Comparison of ENCODE assay signal across 10 mouse cellular contexts in the genomic region with DNA sequence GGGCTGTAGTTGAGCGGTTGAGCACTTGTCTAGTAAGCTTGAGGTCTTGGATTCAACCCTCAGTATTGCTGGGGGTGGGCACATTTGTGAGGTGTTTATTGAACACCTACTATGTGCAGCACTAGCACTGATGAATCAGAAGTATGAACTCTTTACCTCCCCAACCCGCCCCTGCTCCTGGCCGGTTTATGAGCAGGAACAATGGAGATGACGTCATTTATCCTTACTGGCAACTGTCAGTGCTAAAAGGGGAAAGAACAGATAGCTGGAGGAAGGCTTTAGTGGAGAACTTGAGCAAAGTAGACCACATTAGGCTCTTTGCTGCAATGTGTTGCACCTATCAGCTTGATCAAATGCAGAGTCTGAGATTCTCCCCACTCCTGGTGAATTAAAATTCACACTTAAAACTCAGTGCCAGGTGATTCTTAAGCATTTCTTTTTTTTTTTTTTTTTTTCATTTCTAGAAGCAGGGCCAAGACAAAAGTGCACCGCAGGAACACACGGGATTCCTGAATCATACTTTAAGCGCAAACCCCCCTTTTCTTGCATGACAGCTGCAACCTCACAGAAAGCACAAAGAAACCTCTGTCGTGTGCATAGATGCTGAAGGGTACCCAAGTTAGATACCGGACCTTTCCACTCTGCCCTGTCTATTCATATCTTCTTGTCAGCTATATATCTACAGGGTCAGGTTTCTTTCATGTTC. TPM values are rescaled to one million over a fixed set of nuclear protein-coding genes. Genes with fewer than 3 reads are reported as not detected.
DNase-seq lines count a peak whose midpoint lies in the region; ATAC-seq lines count a peak whose summit lies in the region.
"Had no signal": no experiment of that assay in that cellular context is flagged by ENCODE, and none has a peak within 500 bp of the region (broad histone marks: within the 10 kb centered on the region; RNA-seq: fewer than 3 reads in every experiment).

No protein-coding gene starts in this region.

- ATAC-seq in neural tube, embryonic 11.5 days (ENCODE audit: insufficient read depth, low FRiP score, low TSS enrichment), result no peak; the same call in 1 of the 2 replicates

- no peaks in the 10 kb centered on the region for H3K9me3 ChIP-seq in heart, embryonic 10.5 days
- H3K9me3 ChIP-seq in neural tube, embryonic 11.5 days (ENCODE audit: control insufficient read depth, low read length), result no peaks in the 10 kb centered on the region
- no peaks in the 10 kb centered on the region for H3K9me3 ChIP-seq in limb, embryonic 10.5 days (replicated peaks)

- no peak for DNase-seq in heart, embryonic 10.5 days (ENCODE audit: low spot score)
- no peak for DNase-seq in heart, adult 18-20 months
- no peak for DNase-seq in neural tube, embryonic 11.5 days (ENCODE audit: low spot score)
- no peak for DNase-seq in neural tube, embryonic 10.5 days (ENCODE audit: extremely low spot score, low spot score)
- DNase-seq in limb, embryonic 10.5 days (ENCODE audit: low spot score), result peak; percentile 37
- no peak for DNase-seq in urinary bladder, postnatal 10 days (ENCODE audit: low spot score)
- DNase-seq in urinary bladder, postnatal 36 days (ENCODE audit: low spot score in 2 of 2), result no peak
- DNase-seq in spleen, postnatal 14 days (ENCODE audit: low spot score in 2 of 2), result no peak
- DNase-seq: liver; spleen, adult 18-20 months had no signal

- 44% methylated on average over 9 of the region's 9 CpGs for WGBS in heart, embryonic 10.5 days
- 48% methylated on average over 9 of the region's 9 CpGs for WGBS in neural tube, embryonic 11.5 days
- 39% methylated on average over 9 of the region's 9 CpGs for WGBS in limb, embryonic 10.5 days

- peaks cover 20% of the 10 kb centered on the region for H3K4me1 ChIP-seq in heart, embryonic 10.5 days
- peaks cover 7% of the 10 kb centered on the region; the same call in 1 of the 2 replicates for H3K4me1 ChIP-seq in neural tube, embryonic 11.5 days (ENCODE audit: control insufficient read depth, insufficient read depth, low read length)
- peaks cover 74% of the 10 kb centered on the region for H3K4me1 ChIP-seq in limb, embryonic 10.5 days

- H3K36me3 ChIP-seq in heart, embryonic 10.5 days, result no peaks in the 10 kb centered on the region
- H3K36me3 ChIP-seq in neural tube, embryonic 11.5 days (ENCODE audit: control insufficient read depth, insufficient read depth, low read length), result no peaks in the 10 kb centered on the region
- H3K36me3 ChIP-seq in limb, embryonic 10.5 days, result no peaks in the 10 kb centered on the region

- H3K27ac ChIP-seq in heart, embryonic 10.5 days, result peak overlapping the region; percentile 62
- H3K27ac ChIP-seq in neural tube, embryonic 11.5 days (ENCODE audit: low read depth, low read length), result 0 out of 2 replicates have a peak overlapping the region, but pooled peaks have one; percentile 17
- peak overlapping the region; percentile 92 for H3K27ac ChIP-seq in limb, embryonic 10.5 days

- H3K27me3 ChIP-seq in heart, embryonic 10.5 days (ENCODE audit: insufficient read depth, poor library complexity, severe bottlenecking), result no peaks in the 10 kb centered on the region
- no peaks in the 10 kb centered on the region for H3K27me3 ChIP-seq in neural tube, embryonic 11.5 days (ENCODE audit: control insufficient read depth, insufficient read depth, low read length)
- H3K27me3 ChIP-seq in limb, embryonic 10.5 days (ENCODE audit: low read depth, poor library complexity, severe bottlenecking), result no peaks in the 10 kb centered on the region

- H3K9ac ChIP-seq in neural tube, embryonic 11.5 days (ENCODE audit: low read length), result no peak overlapping the region

- no peak overlapping the region for H3K4me2 ChIP-seq in neural tube, embryonic 11.5 days (ENCODE audit: low read depth)

- no peak overlapping the region for H3K4me3 ChIP-seq in heart, embryonic 10.5 days
- no peak overlapping the region for H3K4me3 ChIP-seq in neural tube, embryonic 11.5 days (ENCODE audit: low read depth, low read length)
- peak overlapping the region; percentile 35; the same call in 1 of the 2 replicates for H3K4me3 ChIP-seq in limb, embryonic 10.5 days

RNA-seq across cellular contexts. Expression of gene Boc, which starts 56.6 kb away (rescaled TPM):
- 5.4 and 8.7 TPM in 2 replicates for polyA plus RNA-seq in heart, embryonic 10.5 days (2016; fragmentation: Nextera tagmentation; extraction: Ambion mirVana)
- 1 to 10 TPM; 3.5 to 4.8 TPM for total RNA-seq in heart, adult 18-20 months (2021)
- 43.8 and 48.2 TPM in 2 replicates for polyA plus RNA-seq in neural tube, embryonic 11.5 days (2014; fragmentation: Nextera tagmentation; extraction: Ambion mirVana)
- polyA plus RNA-seq in limb, embryonic 10.5 days (2016; fragmentation: Nextera tagmentation; extraction: Ambion mirVana), result 20.0 and 38.3 TPM in 2 replicates

Comparison
In these comparisons a context has a peak if more than half of its experiments do, and no peak if none do; other contexts are left out.
1. H3K27ac ChIP-seq: peak in every context shown above with its lines; median percentile 92 in limb, embryonic 10.5 days; 62 in heart, embryonic 10.5 days; 17 in neural tube, embryonic 11.5 days.